Mouse (Mus musculus) lung, embryonic 15.5 days (tissue): ENCODE measurements around the gene Gpd2. TPM values are rescaled to one million over a fixed set of nuclear protein-coding genes. Genes with fewer than 3 reads are reported as not detected.
A peak's percentile ranks its signal among the peaks of the same experiment; 100 is the strongest.

Source experiments
- ATAC-seq: fragments of 200-750 bp; cut with Nextera tagmentation; 2 replicates; pipeline ENCODE4 v1.8.0; 2017; ENCODE audit warnings: moderate number of reproducible peaks, borderline replicate concordance; ENCODE audit not compliant: low FRiP score, low TSS enrichment; ENCODE audit errors: extremely low read depth
- H3K27ac ChIP-seq: fragments of 300-500 bp; sonication (generic); 2 replicates; pipeline ENCODE4 v1.5.1; 2015; ENCODE audit warnings: moderate library complexity, mild to moderate bottlenecking, inconsistent platforms
- H3K27me3 ChIP-seq: fragments of 300-500 bp; sonication (generic); 2 replicates; pipeline ENCODE4 v1.6.1; 2015; ENCODE audit warnings: inconsistent platforms
- H3K36me3 ChIP-seq: fragments of 300-500 bp; sonication (generic); 2 replicates; pipeline ENCODE4 v1.6.1; 2015; ENCODE audit warnings: inconsistent platforms
- H3K4me1 ChIP-seq: fragments of 300-500 bp; sonication (generic); 2 replicates; pipeline ENCODE4 v1.6.1; 2015; ENCODE audit warnings: inconsistent platforms
- H3K4me2 ChIP-seq: fragments of 300-500 bp; sonication (generic); 2 replicates; pipeline ENCODE4 v1.6.1; 2015; ENCODE audit warnings: inconsistent platforms, mild to moderate bottlenecking, moderate library complexity
- H3K4me3 ChIP-seq: fragments of 300-500 bp; sonication (generic); 2 replicates; pipeline ENCODE4 v1.5.1; 2015; ENCODE audit warnings: mild to moderate bottlenecking, inconsistent platforms
- H3K9ac ChIP-seq: fragments of 300-500 bp; sonication (generic); 2 replicates; pipeline ENCODE4 v1.6.1; 2015; ENCODE audit warnings: inconsistent platforms
- H3K9me3 ChIP-seq: fragments of 300-500 bp; sonication (generic); 2 replicates; pipeline ENCODE4 v1.6.1; 2016; ENCODE audit warnings: inconsistent platforms
- WGBS: fragments of 180-500 bp; shearing (Covaris S2); methylation state at CpG from one replicate; pipeline ENCODE4 v1.1.7; 2015; 5-methylcytosine and 5-hydroxymethylcytosine counted together
- polyA plus RNA-seq: library from polyadenylated mRNA; unstranded; fragments of >200 nt; fragmentation: Nextera tagmentation; extraction: Ambion mirVana; gene quantifications from 2 replicates; pipeline ENCODE4 v1.2.1, GENCODE M21; 2015

The Gpd2 gene
- polyA plus RNA-seq, 1 experiment from 2014 or later, result 16.9 TPM

DNA sequence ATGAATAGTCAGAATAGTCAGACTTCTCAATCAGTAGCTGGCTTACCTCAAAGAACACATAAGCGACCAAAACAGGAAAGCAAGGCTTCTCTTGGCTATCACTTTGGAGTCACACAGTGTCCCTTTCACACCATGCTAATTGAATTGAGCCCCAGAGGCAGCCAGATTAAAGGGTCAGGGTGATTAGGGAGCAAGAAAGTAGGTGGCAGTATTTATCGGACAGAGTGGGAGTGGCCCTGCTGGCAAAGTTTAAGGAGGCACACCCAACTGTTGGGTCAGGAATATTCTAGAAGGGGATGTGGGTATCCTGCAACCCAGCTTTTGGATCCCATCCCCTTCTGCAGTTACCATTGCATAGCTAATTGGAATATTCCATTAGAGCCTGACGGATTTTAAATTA is 80.9 kb downstream of the Gpd2 start:
- Histone ChIP-seq H3K9ac (no peak overlapping the region), H3K9me3 (no peaks in the 10 kb centered on the region), H3K27ac (no peak overlapping the region), H3K36me3 (no peaks in the 10 kb centered on the region), H3K4me3 (no peak overlapping the region), H3K4me2 (no peak overlapping the region), H3K4me1 (no peaks in the 10 kb centered on the region), H3K27me3 (no peaks in the 10 kb centered on the region)
- ATAC-seq, result no peak
- 67% methylated on average over 3 of the region's 3 CpGs for WGBS

DNA sequence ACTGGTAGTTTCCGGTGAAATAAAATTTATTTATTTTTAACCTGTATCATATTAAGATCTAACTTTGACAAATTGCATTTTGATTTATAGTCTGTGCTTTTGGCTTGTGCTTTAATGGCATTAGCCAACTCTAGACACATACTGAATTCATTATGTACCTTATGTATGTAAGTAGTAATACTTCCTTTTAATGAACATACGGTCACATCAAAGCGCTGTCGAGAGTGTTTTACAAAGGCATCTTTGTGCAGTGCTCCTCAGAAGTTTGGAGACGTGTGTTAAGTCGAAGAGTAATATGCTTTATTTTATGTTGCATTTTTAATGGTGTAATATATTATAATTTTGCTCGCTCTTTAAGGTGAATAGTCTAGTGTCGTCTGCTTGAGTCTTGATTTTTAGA is 88.7 kb downstream of the Gpd2 start:
- Histone ChIP-seq H3K9ac (no peak overlapping the region), H3K9me3 (no peaks in the 10 kb centered on the region), H3K27me3 (no peaks in the 10 kb centered on the region), H3K4me2 (no peak overlapping the region), H3K4me1 (no peaks in the 10 kb centered on the region), H3K36me3 (no peaks in the 10 kb centered on the region), H3K4me3 (no peak overlapping the region), H3K27ac (no peak overlapping the region)
- ATAC-seq, result no peak
- 87% methylated on average over 8 of the region's 8 CpGs for WGBS

DNA sequence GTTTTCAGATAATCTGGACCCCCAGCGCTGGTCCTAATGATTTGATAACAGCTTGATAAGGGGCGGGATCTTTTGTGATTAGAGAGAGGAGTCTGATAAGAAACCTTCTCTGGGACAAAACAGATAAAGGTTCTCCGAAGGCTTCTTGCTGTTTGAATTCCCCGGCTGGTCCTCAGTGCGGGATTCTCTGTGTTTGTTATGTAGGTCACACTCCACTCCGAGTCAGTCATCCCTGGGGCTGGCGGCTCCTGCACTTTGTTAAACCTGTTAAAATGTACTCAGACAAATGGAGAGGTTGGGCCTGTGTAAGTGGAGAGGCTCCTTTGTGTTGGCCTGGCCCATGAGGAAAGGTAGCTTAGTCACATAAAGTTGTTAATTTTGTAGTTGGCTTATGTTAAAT is 91.9 kb downstream of the Gpd2 start:
- Histone ChIP-seq H3K4me1 (no peaks in the 10 kb centered on the region), H3K9ac (no peak overlapping the region), H3K36me3 (no peaks in the 10 kb centered on the region), H3K4me2 (no peak overlapping the region), H3K27ac (no peak overlapping the region), H3K27me3 (no peaks in the 10 kb centered on the region), H3K4me3 (no peak overlapping the region), H3K9me3 (no peaks in the 10 kb centered on the region)
- WGBS, result 23% methylated on average over 7 of the region's 7 CpGs
- no peak for ATAC-seq

DNA sequence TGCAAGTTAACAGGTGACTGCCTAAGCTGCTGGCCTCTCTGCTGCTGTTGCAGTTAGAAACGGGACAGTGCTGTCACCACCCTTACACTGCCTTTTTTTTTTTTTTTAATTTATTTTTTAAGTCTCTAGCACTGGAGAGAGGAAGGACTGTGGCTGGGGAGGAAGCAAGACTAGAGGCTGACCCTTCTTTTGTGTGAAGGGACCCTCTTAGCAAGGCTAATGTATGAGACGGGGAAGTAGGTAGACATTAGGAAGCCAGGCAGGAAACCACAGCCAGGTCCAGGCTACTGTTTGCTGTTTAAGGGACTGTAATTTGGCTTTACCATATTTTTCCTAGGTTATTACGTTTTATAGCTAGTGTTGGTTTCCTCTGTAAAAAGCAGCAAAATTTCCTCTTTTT is 93.4 kb downstream of the Gpd2 start:
- WGBS, result 53% methylated on average over 3 of the region's 3 CpGs
- H3K9me3 ChIP-seq, result no peaks in the 10 kb centered on the region
- no peak overlapping the region for H3K4me2 ChIP-seq
- H3K9ac ChIP-seq, result no peak overlapping the region
- H3K27me3 ChIP-seq, result no peaks in the 10 kb centered on the region
- H3K27ac ChIP-seq, result no peak overlapping the region
- no peaks in the 10 kb centered on the region for H3K36me3 ChIP-seq
- no peak overlapping the region for H3K4me3 ChIP-seq
- ATAC-seq, result no peak
- no peaks in the 10 kb centered on the region for H3K4me1 ChIP-seq

DNA sequence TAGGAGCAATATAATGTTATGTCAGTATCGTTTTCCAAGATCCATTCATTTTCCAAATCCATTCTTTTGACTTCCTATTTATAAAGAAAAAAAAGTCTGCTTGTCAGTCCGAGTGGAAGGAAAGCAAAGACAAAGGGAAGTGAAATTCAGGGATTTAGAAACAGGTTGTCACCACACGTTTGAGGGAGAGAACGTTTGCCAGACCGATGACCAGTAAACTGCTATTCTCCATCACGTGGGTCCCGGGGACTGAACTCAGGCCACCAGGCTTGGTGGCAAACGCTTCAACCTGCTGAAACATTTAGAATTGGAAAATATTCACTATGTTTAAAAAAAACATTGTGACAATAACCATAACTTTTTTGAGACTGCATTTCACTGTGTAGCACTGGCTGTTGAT is 93.8 kb downstream of the Gpd2 start:
- H3K27ac ChIP-seq, result no peak overlapping the region
- H3K4me2 ChIP-seq, result no peak overlapping the region
- whole genome bisulfite sequencing, result 73% methylated on average over 8 of the region's 8 CpGs
- ATAC-seq, result no peak
- no peaks in the 10 kb centered on the region for H3K4me1 ChIP-seq
- H3K4me3 ChIP-seq, result no peak overlapping the region
- H3K27me3 ChIP-seq, result no peaks in the 10 kb centered on the region
- no peak overlapping the region for H3K9ac ChIP-seq
- H3K9me3 ChIP-seq, result no peaks in the 10 kb centered on the region
- no peaks in the 10 kb centered on the region for H3K36me3 ChIP-seq

DNA sequence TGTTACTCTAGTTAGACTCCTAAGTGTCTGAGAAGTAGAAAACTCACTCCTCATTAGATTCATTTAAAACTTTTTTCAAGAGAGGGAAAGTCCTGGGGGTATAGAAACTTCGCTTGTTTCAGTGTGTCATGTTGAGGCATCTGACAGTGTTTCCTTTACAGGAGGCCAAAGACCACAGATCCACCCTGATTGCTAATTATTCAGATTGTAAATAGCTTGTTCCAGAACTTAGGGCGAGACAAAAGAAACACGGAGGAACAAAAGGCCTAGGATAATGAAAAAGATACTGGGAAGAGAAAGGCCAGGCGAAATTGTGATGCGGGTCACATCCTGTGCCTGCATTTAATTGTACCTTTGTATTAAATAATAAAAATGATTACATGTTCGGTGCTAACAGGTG is 96.0 kb downstream of the Gpd2 start:
- no peaks in the 10 kb centered on the region for H3K27me3 ChIP-seq
- WGBS, result 84% methylated on average over 6 of the region's 6 CpGs
- H3K9me3 ChIP-seq, result no peaks in the 10 kb centered on the region
- no peaks in the 10 kb centered on the region for H3K4me1 ChIP-seq
- no peaks in the 10 kb centered on the region for H3K36me3 ChIP-seq
- H3K9ac ChIP-seq, result no peak overlapping the region
- ATAC-seq, result no peak
- no peak overlapping the region for H3K27ac ChIP-seq
- no peak overlapping the region for H3K4me2 ChIP-seq
- H3K4me3 ChIP-seq, result no peak overlapping the region

DNA sequence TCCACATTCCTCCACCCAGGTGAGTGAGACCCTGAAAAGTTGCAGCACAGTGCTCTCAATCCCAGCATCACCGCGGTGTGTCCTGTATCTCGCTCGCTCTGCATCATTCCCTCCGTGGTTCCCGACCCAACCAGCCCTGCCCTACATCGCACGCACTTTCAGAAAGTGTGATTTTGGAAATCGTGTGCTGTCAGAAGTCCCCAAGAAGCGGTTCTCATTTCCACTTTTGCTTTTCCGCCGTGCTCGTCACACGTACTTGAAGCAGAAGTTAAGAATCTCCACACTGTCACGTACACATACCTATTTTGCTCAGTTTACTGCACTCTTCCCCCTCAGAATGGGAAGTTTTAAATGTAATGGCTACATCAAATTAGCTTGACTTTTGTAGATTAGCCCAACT is 98.0 kb downstream of the Gpd2 start:
- WGBS, result 82% methylated on average over 15 of the region's 15 CpGs
- H3K4me3 ChIP-seq, result no peak overlapping the region

DNA sequence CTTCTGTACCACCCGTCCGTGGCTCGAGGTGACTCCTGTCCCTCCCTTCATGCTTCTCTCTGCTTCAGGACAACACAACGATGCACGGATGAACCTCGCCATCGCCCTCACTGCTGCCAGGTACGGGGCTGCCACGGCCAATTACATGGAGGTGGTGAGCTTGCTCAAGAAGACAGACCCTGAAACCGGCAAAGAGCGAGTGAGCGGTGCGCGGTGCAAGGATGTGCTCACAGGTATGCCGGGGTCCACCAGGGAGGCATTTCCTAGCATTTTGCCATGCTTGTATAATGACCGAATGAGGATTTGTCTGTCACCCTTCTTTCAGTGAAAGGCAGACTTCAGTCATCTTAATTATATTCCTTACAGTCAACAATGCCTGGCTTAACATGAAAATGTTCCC is 101.3 kb downstream of the Gpd2 start:
- 93% methylated on average over 16 of the region's 16 CpGs for WGBS
- Histone ChIP-seq H3K36me3 (no peaks in the 10 kb centered on the region), H3K9me3 (no peaks in the 10 kb centered on the region), H3K27ac (no peak overlapping the region), H3K4me1 (no peaks in the 10 kb centered on the region), H3K9ac (no peak overlapping the region), H3K4me3 (no peak overlapping the region), H3K4me2 (no peak overlapping the region), H3K27me3 (no peaks in the 10 kb centered on the region)
- no peak for ATAC-seq

More for the DNA sequence above, 98.0 kb downstream of the Gpd2 start:
- H3K9me3 ChIP-seq, result no peaks in the 10 kb centered on the region
- H3K27ac ChIP-seq, result no peak overlapping the region
- ATAC-seq, result no peak
- no peak overlapping the region for H3K9ac ChIP-seq
- H3K27me3 ChIP-seq, result no peaks in the 10 kb centered on the region
- H3K36me3 ChIP-seq, result no peaks in the 10 kb centered on the region
- no peaks in the 10 kb centered on the region for H3K4me1 ChIP-seq
- H3K4me2 ChIP-seq, result no peak overlapping the region

DNA sequence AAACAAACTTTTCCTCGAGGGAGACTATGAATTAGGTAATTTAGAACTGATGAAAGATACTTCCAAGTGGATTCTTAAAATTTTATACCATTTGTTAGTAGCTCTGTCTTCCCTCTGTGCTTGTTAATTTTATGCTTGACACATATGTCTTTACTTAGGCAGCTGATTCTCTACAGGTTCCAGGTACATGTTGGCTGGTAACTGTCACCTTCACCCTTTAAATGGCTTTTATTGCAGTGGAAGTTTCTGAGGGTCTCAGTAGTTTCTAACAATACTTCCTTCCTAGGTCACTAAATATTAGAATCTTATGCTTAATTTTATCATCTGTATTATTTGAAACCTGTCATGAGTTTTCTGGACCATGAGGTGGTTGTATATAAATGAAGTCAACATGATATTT is 105.5 kb downstream of the Gpd2 start:
- H3K4me2 ChIP-seq, result no peak overlapping the region
- no peak overlapping the region for H3K27ac ChIP-seq
- H3K27me3 ChIP-seq, result no peaks in the 10 kb centered on the region
- WGBS, result 25% methylated on average over 1 of the region's 1 CpGs
- no peak for ATAC-seq
- H3K9ac ChIP-seq, result no peak overlapping the region
- no peaks in the 10 kb centered on the region for H3K9me3 ChIP-seq
- no peaks in the 10 kb centered on the region for H3K4me1 ChIP-seq
- no peak overlapping the region for H3K4me3 ChIP-seq
- H3K36me3 ChIP-seq, result no peaks in the 10 kb centered on the region

DNA sequence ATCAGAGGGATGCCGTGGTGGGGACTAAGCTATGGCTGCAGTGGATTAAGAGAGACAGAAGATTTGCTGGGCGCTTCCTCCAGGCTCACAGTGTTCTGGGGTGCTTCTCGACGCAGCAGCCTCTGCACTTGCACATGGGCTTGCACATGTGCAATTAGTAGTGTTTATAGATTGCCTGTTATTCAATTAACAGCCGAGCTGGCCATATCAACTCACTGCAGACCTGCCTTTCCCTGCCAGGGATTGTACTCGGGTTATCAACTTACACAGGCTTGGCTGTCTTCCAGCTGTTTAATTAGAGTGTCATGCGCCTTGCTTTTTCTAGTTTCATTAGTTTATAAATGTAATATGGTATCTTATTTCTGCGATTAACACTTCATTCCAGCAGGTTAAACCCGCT is 113.2 kb downstream of the Gpd2 start:
- no peaks in the 10 kb centered on the region for H3K36me3 ChIP-seq
- no peak overlapping the region for H3K27ac ChIP-seq
- H3K9me3 ChIP-seq, result no peaks in the 10 kb centered on the region
- ATAC-seq, result no peak
- no peak overlapping the region for H3K9ac ChIP-seq
- no peak overlapping the region for H3K4me3 ChIP-seq
- 42% methylated on average over 9 of the region's 9 CpGs for WGBS
- H3K4me1 ChIP-seq, result no peaks in the 10 kb centered on the region
- H3K4me2 ChIP-seq, result no peak overlapping the region
- H3K27me3 ChIP-seq, result no peaks in the 10 kb centered on the region

DNA sequence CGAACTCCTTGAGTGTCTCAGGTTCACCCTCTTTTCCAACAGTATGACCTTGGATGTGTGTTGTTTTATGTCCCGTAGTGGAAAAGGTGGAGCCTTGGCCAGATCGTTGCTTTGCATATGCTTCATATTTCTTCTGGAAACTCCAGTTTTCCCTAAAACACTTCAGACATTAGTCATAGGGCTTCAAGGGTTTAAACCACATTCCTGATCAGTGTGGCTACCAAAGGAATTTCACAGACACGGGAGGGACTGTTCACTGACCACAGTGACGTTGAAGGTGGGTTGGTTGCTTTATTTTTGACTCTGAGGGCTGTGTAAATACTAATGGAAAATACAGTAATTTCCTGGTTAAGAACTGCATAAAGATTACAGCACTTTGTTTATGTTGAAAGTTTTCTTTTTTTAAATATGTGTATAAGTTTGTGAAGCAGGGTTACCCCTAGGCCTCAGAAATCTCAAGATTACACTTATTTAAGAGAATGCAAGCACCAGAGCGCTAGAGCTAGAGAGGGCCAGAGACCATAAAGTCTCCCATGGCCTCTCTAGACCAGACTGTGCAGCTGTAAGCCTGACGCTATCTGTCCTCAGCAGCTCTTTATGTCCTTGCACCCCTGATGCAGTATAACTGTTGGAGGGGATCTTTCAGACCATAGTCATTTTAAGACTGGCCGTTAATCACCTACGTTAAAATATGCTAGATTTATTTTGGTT is 116.4 kb downstream of the Gpd2 start:
- H3K4me1 ChIP-seq, result no peaks in the 10 kb centered on the region
- no peak overlapping the region for H3K4me3 ChIP-seq
- peak overlapping the region; percentile 49; the same call in 1 of the 2 replicates for H3K27ac ChIP-seq
- no peak overlapping the region for H3K4me2 ChIP-seq
- H3K36me3 ChIP-seq, result no peaks in the 10 kb centered on the region; the same call in 1 of the 2 replicates
- 55% methylated on average over 9 of the region's 9 CpGs for WGBS
- no peaks in the 10 kb centered on the region for H3K9me3 ChIP-seq
- H3K27me3 ChIP-seq, result no peaks in the 10 kb centered on the region
- peak; percentile 62; the same call in 1 of the 2 replicates for ATAC-seq
- H3K9ac ChIP-seq, result no peak overlapping the region

DNA sequence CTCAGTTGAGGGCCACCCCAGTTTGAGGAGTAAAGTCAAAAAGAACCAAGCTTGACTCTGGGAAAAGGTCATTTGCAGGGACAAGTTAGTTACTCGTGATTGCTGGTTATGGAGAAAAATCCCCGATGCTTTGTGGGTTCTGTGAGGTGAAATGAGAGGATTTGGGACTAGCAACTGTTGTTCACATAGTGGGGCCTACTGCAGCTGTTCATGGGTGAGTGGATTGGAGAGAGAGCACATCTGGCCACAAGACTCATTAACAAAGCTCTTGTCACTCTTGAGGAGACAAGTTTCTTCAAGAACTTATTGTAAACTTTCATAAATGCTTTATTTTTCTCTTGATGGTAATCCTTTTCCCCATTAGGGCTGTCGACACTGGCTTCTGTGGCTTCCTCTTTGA is 117.4 kb downstream of the Gpd2 start:
- Histone ChIP-seq H3K4me3 (no peak overlapping the region), H3K4me1 (no peaks in the 10 kb centered on the region), H3K27me3 (no peaks in the 10 kb centered on the region), H3K9ac (no peak overlapping the region), H3K4me2 (no peak overlapping the region), H3K27ac (no peak overlapping the region), H3K9me3 (no peaks in the 10 kb centered on the region), H3K36me3 (no peaks in the 10 kb centered on the region; the same call in 1 of the 2 replicates)
- whole genome bisulfite sequencing, result 61% methylated on average over 3 of the region's 3 CpGs
- ATAC-seq, result no peak
